Mouse (Mus musculus) heart, adult 9 months (tissue): Measurements from ENCODE around the gene Mansc1.
A peak's percentile ranks its signal among the peaks of the same experiment; 100 is the strongest.

Experiments used
- DNase-seq, 2 experiments: peaks; one replicate each; pipeline ENCODE4 v3.0.0; 2022; ENCODE audit warnings: low spot score in 2 of 2

Mansc1 gene

GRCm38 (mm10) chr6:134639210-134639609, 6.9 kb upstream of the Mansc1 start, which contains the start of gene Borcs5:
Gene Borcs5 (plus strand): TSS chr6:134639510.
- DNase-seq: no peak

GRCm38 (mm10) chr6:134636476-134636875, 4.2 kb upstream of the Mansc1 start:
- DNase-seq: no peak

DNA sequence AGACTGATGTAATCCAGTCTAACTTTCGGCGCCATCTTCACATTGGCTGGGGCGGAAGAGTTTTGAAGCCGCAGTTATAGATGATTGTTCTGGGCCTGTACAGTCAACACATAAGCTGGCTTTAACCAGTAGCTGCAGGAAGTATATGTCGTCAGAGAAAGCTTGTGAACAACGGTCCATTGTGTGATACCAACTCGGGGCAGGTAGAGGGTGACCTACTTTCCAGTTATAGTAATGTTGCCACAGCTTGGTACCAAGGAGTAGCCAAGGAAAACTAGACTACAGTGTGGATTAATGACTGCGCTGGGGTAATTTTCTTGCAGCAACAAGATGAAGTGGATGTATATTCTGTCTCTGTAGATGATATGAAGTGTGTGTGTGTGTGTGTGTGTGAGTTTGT, 1.3 kb upstream of the Mansc1 start:
- DNase-seq: no peak

DNA sequence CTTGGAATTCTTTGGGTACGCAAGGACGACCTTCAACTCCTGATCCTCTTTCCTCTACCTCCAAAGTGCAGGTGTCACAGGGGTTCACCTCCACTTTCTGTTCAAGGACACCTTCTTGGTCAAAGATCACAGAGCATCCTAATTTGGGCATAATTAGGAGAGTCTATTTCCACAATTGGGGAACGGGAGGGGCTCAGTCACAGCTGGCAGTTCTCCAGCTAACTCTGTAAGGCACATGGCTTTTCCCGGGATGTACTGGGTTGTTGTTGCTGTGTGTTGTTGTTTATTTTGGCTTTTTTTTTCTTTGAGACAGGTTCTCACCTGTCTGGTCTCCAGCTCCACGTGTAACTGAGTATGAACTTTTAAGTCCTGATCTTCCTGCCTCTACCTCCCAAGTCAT, 468 bp upstream of the Mansc1 start:
- DNase-seq: no peak

- no peak for DNase-seq
These were observed 1.8 kb downstream of the Mansc1 start for GRCm38 (mm10) chr6:134630447-134630846.

GRCm38 (mm10) chr6:134626564-134626963, 5.7 kb downstream of the Mansc1 start:
- no peak for DNase-seq

DNA sequence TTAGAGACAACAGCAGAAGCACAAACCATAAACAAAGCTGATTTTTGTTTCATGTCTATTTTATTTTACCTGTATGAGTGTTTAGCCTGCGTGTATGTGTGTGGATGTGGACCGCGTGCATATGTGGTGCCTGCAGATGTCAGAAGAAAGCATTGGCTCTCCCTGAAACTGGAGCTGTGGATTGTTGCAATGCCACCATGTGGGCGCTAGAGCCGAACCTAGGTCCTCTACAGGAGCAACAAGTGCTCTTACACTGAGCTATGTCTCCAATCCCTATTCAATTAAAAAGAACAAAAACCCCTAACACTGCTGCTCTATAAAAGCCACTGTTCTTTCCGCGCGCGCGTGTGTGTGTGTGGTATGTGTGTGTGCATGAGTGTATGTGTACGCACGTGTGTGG, 6.9 kb downstream of the Mansc1 start:
- no peak for DNase-seq

GRCm38 (mm10) chr6:134621552-134621949, 10.7 kb downstream of the Mansc1 start:
- DNase-seq: no peak

- no peak for DNase-seq
These were observed 11.3 kb downstream of the Mansc1 start for GRCm38 (mm10) chr6:134620846-134621551.

DNA sequence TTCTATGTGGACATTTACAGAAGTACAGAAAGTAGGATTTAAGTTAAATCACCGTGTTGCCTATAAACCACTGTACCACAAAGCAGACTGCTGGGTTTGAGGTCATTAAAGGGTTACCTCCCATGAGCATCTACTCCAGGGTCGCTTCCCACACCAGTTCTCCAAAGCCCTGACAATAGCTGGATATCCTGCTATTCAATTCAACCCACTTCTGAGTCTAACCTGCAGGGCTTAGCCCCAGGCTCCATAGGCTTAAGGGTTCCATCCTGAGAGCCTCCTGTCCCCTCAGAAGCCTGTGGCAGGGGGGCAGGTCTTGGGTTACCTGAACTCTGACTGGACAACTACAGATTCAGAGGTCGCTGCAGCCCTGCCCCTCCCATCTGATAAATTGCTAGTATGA, 12.2 kb downstream of the Mansc1 start:
- no peak for DNase-seq

DNA sequence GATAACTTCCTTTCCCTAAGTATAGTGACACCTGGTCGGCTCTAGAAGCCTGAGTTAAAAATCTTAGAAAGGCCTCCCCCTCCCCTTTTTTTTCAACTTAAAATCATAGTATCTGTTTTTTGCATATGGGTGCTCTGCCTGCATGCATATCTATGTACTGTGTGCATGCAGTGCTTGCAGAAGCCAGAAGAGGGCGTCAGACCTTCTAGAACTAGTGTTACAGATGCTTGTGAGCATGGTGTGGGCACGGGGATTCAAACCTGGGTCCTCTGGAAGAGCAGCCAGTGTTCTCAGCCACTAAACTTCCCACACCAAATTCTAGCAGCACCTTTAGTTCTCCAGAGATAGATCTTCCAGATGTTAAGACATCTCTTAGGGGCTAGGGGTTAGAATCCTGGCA, 14.7 kb downstream of the Mansc1 start:
- DNase-seq: no peak

GRCm38 (mm10) chr6:134614723-134615648, 17.3 kb downstream of the Mansc1 start:
- DNase-seq: peak; percentile 78 to 88

GRCm38 (mm10) chr6:134614322-134614721, 18.0 kb downstream of the Mansc1 start:
- no peak for DNase-seq

DNA sequence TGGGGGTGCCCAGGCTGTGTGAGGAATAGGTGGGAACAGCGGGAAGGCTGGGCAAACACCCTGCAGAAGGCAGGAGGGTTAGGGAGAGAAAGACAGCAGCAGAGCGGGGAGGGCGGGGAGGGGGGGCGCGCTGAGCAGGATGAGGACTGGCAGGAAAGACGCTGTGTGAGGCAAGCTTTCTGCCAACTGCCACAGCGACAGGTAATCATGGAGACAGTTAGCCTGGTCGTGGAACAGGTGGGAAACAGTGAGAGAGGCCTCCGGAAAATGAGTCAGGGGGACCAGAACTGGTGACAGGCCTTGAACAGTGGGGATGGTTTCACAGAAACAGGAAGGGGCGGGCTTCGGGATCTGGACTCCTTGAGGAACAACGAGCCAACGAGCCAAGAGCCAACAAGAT, 20.4 kb downstream of the Mansc1 start:
- no peak for DNase-seq

DNA sequence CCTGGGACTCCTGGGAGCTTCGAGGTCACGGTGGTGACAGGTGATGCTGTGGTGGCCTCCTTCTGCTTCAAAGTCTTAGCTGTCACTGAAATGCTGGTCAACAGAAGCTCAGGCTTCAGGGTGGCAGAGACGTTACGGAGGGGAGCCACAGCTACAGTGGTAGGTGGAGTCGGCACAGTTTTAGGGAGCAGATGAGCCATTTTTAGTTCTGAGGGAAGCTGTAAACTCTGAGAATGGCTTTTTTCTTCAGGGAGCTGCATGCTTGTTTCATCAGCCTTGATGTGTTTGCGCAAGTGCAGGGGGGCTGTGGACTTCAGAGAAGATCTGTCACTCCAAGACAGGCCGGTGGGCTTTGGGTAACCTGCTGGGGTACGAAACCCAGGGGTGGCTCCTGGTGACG, 21.9 kb downstream of the Mansc1 start:
- DNase-seq: no peak

- DNase-seq: peak in 1 of 2 experiments; percentile 60
These were observed 25.1 kb downstream of the Mansc1 start for GRCm38 (mm10) chr6:134606949-134607746.

- peak in 1 of 2 experiments; percentile 14 for DNase-seq
These were observed 25.7 kb downstream of the Mansc1 start for GRCm38 (mm10) chr6:134606540-134606939.

- no peak for DNase-seq
These were observed 27.1 kb downstream of the Mansc1 start for GRCm38 (mm10) chr6:134605196-134605595.

DNA sequence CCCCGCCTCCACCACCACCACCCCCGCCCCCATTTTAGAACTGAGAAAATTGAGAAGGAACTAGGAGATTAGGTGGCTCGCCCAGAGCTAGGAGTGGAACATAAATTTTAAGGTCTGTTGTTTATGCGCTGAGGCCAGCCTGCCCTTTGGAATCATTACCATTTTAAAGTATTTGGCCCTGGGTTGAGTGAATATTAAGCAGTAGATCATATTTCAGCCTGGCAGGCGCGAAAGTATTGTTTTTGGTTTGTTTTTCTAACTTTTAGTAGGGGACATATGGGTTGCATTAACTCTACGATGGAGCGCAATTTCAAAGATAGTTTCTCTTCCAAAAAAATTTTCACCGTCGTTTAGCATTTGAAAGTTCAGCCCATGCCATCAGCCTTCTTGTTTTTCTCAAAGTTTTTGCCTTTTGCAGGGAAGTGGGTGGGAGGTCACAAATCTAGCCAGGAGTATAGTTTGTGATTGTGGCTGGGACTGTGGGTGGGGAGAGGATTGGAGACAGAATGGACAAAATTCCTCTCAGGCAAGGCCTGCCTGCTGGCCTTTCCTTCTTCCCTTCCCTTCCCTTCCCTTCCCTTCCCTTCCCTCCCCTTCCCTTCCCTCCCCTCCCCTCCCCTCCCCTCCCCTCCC, 29.8 kb downstream of the Mansc1 start:
- DNase-seq: no peak

DNA sequence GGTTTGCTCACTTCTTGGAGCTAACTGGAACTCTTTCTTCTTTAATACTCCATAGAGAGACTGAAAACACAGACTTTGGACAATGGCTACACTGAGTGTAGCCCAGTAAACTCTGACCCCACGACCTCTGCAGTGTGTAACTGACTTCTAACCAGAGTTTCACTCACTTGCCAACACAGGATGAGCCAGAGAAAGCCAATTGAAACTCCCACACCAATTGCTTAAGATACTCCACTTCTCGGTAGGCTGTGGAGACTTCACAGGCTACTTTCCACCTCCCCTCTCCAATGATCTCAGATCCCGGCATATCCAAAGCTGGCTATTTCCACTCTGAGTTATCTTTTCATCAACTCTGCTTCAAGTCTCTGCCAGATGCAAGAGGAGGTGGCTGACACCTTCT, 30.5 kb downstream of the Mansc1 start:
- peak in 1 of 2 experiments; percentile 8 for DNase-seq

- no peak for DNase-seq
These were observed 31.2 kb downstream of the Mansc1 start for GRCm38 (mm10) chr6:134601130-134601529.

DNA sequence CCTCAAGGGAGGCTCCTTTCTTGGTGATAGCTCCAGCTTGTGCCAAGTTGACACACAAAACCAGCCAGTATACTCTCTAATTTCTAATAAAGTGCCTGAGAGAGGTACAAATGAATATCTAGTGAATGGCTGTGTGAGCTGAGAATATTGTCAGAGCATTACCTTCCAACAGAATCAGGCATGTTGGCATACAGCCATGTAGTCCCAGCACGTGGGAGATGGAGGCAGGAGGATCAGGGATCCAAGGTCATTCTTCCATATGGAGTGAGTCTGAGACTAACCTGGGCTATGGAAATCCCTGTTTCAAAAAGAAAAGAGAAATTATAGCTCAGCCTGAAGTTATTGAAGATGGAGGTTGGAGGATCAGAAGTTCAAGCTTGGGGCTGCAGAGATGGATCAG, 33.0 kb downstream of the Mansc1 start:
- no peak for DNase-seq
